Mouse (Mus musculus): ENCODE measurements around the gene Nkd1. TPM values are rescaled to one million over a fixed set of nuclear protein-coding genes. Genes with fewer than 3 reads are reported as not detected.

Nkd1 gene
- polyA plus RNA-seq (2012; ENCODE audit: low replicate concordance): 1.6 and 3.3 TPM in 2 replicates

DNA sequence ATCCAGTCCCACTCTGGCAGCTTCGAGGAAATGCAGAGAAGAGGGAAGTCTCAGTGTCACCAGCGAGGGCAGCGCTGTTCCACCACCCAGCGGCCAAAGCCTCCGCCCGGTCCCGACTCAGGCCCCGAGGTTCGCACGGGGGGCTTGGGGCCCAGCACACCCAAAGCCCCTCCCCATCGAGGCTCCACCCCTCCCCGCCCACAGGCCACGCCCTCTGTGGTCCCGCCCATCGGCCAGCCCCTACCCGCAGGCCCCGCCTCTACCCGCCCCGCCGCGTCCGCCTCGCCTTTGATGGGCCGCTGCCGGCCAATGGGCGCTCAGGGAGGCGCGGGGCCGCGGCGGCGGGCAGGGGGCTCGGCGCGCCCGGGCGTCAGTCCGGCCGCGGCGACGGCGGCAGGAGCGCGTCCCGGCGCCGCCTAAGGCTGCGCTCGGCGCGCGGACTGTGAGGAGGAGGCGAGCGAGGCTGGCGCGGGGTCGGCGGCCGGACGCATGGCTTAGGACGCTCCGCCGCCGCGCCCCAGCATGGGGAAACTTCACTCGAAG, at the start of gene Nkd1:
TSS of gene Nkd1 (plus strand) at position 370 of the 543 bp plus-strand sequence.

DNA sequence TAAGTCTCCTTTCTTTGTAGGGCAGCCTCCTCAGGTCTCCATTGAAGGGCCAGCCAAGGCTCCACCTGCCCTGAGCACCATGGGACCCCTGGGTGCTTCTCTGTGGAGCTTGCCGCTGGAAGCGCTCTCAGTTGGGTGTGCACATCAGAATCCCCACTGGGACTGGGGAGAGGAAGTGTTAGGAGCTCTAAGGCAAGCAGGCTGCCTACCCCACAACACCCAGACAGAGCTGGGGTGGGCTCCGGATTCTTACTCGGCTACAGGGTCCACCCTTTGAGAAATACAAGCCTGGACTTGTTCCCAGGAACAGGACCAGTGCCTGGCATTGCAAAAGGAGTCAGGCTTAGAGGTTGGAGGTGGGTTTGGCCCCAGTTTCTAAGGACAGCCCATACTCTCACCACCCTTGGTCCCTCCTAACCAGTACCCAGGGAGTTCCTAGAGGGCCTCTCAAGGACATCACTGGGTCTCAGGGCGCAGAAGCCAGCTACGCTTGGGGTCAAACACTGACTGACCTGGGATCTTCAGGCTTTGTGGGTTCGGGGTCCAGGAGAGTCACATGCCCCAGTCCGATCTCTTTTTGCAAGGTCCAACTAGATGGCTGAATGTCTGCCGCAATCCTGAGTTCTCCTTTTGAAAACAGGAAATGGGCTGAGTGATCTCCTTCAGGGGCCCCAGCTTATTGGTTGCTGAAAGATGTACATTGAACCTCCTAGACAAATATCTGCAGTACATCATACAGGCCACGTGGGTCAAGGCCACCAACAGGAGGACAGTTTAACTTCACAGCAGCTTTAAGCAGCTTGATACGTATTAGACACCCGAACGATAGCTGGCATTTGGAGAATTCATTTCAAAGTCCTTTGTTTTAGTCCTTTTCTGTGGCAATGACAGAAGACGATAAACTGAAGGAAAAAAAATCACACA, 114.6 kb downstream of the Nkd1 start, which contains the start of gene Snx20:
TSS of gene Snx20 (minus strand) at position 655 of the 924 bp plus-strand sequence.

Other genes with a start within 250 kb of the Nkd1 start
- gene Adcy7, start 249.0 kb upstream of the Nkd1 start, polyA plus RNA-seq (2012; ENCODE audit: low replicate concordance): 32.8 and 37.8 TPM in 2 replicates
- gene Brd7, start 159.2 kb upstream of the Nkd1 start, polyA plus RNA-seq (2012; ENCODE audit: low replicate concordance): 145 and 251 TPM in 2 replicates
- gene Snx20, start 114.8 kb downstream of the Nkd1 start, polyA plus RNA-seq (2012; ENCODE audit: low replicate concordance): 29.9 and 31.4 TPM in 2 replicates
- 0.60 and 1.0 TPM in 2 replicates for gene Nod2, start 126.0 kb downstream of the Nkd1 start, polyA plus RNA-seq (2012; ENCODE audit: low replicate concordance)
- gene Cyld, start 175.7 kb downstream of the Nkd1 start, polyA plus RNA-seq (2012; ENCODE audit: low replicate concordance): 0.68 and 1.8 TPM in 2 replicates

Measured in leukemia stem cell, adult 10-12 weeks (primary cell).